Mouse (Mus musculus) MEL-GATA-1-ER (cell line): ENCODE results near the gene Olfr1085.
"Not testable (repeated sequence)": the region's sequence is repeated elsewhere in the genome, so short reads cannot be mapped to it uniquely, and the experiment has no call there.

Source experiments
- DNase-seq: peaks from one replicate; pipeline ENCODE4 v3.0.0-alpha.2; 2012; ENCODE audit warnings: low read depth; ENCODE audit errors: extremely low read depth

The Olfr1085 gene

DNA sequence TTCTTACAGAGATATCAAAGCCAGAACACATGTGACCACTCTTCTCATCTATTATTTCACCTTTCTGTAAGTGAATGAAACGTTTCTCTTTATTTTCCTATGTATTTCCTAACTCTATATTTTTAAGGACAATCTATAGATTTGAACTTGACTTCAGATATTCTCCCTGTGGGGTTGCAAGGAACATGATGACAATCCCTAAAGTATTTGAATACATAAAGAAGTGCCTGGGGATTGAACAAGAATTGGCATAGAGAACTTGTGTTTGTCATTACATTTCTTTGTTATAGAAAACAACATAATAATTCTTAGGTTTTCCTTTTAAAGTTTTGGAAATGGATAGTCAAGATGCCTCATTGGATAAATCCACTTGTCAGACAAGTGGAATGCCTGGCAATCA, at the start of gene Olfr1085:
Olfr1085 (minus strand) TSS at position 101 of the 400 bp plus-strand sequence.
- DNase-seq = no peak

DNA sequence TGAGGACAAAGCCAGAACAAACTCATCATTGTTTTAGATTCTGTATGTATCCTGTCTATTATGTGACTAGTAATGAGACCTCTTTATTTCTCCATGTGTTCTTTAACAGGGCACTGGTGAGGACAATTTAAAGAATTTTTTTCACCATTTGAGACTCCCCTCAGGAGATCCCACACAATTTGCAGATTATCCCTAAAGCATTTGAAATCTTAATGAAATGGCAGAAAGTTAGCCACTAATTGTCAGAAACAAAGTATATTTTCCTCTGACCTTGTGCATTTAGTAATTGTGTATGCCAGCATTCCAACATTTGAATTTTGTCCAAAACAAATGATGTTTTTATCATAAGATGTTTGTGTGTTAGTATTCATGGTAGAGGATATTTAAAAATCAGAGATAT, 36.5 kb upstream of the Olfr1085 start, which contains the start of gene Olfr1087:
Olfr1087 (minus strand) TSS at position 101 of the 400 bp plus-strand sequence.
- no peak for DNase-seq

DNA sequence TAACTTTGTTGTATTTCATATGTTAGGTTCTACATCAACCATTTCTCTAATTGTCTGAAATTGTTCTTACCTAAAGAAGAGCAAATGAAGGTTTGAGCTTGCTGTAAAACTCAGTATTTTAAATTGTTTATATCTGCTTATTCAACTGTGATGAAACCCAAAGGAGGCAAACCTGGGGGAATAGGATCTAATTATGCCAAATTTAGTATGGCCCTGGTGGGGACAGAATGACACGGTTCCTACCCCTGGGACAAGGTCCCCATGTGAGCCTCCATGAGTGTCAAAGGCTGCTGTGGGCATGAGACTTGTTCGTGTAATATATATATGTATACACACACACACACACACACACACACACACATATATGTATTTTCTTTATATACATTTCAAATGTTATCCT, 18.2 kb upstream of the Olfr1085 start, which contains the start of gene Olfr1086:
Olfr1086 (minus strand) TSS at position 101 of the 400 bp plus-strand sequence.
- no peak for DNase-seq

DNA sequence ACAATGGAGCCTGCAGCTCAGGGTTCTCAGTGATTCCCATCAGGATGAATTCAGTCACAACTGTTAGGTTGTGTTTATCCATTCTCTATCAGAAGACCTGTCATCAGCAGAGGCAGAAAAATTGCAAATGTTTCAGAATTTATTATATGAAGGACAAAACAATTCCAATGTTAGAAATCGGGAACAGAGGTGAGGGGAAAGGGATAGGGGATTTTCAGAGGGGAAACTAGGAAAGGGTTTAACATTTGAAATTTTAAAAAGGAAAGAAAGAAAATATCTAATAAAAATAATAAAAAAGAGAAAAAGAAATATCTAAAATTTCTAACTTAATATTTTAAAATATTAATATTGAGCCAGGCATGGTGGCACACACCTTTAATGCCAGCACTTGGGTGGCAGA, 22.2 kb downstream of the Olfr1085 start, which contains the start of gene Olfr1084:
Olfr1084 (minus strand) TSS at position 101 of the 400 bp plus-strand sequence.
- DNase-seq = not testable (repeated sequence)
